Mouse (Mus musculus) ovary, postnatal 14 days (tissue): ENCODE measurements around the gene Cdc45.

Source experiments
- DNase-seq: peaks from one replicate; pipeline ENCODE4 v3.0.0; 2022; ENCODE audit warnings: low spot score

The Cdc45 gene

DNA sequence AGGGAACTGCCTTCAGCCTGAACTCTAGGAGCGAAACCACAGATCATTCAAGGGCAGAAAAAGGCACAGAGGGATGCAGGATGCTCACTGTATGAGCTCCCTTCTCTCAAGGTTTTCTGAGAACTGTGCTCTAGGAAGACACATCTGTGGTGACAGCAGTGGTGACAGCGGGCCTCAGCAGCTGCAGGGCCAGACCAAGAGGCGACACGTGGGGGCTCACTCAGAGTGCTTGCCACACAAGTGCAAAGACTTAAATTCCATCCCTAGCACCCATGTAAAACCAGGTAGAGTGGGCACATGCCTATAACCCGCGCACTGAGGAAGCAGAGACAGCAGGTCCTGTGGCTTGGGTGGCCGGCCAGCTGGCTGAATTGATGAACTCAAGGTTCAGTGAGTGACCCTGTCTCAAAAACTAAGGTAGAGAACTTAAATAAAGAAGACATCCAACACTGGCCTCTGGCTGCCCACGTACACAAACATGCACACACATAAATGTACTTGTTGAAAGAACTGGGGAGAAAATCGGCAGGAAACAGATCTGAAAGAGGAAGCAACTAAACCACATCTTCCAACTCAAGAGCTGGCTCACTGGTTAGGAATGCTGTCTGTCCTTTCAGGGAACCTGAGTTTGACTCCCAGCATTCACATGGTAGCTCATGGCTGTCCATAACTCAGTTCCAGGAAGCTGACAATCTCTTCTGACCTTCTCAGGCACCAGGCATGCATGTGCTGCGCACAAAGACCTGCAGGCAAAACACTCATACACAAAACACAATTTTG, 23.0 kb downstream of the Cdc45 start:
- no peak for DNase-seq

DNA sequence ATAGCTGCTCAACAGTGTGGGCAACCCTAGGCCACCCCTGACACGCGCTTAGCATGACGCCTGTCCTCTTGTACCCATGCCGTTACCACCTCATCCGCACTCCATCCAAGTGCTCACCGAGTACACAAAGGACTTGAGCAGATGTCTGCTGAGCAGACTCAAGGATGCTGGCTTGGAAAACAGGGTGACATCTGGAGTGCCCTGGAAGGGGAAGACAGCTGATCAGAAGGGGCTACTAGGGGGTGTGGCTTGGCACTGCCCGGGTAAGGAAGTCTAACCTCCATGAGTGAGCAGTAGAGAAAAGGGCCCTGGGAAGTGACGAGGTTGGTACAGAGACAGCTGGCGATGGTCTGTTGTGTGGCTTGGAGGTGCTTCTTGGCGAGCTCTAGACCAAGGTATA, 25.1 kb downstream of the Cdc45 start:
- DNase-seq = no peak

DNA sequence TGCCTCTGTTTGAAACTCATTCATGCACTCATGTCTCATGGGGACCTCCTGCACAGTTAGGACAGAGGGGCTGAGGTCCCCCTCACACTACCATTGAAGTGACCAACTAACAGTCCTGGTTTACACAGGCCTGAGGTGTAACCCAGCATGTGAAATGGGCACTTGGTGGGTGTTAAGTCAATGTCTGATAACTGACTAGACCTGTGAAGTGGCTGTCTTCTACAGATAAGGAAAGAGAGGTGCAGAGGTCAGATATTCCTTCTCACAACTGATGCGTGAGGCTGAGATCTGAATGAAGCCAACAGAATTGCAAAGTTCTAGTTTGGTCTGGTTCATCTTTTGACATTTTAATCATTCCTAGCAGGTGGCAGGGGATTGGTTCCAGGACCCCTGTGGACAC, 26.3 kb downstream of the Cdc45 start:
- no peak for DNase-seq

DNA sequence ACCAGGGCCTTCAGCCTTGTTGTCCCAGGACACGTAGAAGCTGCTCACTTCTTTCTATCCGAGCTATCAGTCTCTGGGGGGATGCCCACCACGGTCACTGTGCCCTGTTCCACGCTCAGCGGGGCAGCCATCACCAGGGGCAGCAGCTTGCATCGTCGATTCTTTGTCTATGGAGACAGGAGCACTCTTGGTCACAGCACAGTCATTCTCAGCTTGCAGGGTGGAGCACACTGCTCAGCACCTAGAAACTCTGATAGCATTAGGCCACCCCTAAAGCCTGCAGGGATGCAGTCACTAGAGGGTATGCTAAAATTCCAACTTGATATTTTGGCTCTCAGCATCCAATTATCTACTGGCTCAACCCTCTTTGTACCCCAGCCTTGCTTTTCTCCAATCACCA, 26.8 kb downstream of the Cdc45 start:
- no peak for DNase-seq

DNA sequence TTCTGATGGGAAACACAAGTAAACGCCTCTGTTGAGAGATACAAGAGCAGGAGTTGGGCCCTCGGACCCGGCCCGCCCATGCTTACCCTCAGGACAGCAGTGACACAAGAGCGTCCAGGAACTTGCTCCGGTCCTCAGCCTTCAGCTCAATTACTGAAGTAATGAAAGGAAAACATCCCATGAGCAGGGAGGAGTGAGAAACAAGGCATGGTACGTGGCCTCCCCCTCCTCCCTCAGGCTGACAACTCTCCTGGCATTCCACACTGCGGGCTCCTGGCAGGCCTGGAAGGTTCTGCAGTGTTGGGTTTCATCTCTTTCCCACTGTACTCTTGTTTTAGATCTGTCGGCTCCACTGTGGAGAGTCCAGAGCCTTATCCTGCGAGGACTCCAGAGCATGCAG, 30.0 kb downstream of the Cdc45 start:
- no peak for DNase-seq

DNA sequence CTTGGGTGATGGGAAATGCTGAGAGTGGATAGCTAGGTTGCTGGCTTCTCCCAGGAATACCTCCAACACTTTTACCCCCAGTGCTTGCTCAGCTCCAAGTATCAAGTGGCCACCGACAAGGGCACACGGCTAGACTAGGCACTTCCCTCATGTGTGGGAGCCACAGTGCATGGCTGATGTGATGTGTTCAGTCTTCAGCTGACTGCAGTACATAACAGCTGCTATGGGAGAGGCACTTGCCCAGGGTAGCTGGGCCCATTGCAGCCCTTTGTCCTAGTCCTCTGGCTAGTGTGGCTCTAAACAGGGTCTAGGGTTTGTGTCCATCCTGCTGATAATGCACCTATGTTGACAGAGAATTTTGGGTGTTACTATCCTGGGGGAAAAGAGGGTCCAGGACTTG, 33.3 kb downstream of the Cdc45 start:
- DNase-seq = no peak

DNA sequence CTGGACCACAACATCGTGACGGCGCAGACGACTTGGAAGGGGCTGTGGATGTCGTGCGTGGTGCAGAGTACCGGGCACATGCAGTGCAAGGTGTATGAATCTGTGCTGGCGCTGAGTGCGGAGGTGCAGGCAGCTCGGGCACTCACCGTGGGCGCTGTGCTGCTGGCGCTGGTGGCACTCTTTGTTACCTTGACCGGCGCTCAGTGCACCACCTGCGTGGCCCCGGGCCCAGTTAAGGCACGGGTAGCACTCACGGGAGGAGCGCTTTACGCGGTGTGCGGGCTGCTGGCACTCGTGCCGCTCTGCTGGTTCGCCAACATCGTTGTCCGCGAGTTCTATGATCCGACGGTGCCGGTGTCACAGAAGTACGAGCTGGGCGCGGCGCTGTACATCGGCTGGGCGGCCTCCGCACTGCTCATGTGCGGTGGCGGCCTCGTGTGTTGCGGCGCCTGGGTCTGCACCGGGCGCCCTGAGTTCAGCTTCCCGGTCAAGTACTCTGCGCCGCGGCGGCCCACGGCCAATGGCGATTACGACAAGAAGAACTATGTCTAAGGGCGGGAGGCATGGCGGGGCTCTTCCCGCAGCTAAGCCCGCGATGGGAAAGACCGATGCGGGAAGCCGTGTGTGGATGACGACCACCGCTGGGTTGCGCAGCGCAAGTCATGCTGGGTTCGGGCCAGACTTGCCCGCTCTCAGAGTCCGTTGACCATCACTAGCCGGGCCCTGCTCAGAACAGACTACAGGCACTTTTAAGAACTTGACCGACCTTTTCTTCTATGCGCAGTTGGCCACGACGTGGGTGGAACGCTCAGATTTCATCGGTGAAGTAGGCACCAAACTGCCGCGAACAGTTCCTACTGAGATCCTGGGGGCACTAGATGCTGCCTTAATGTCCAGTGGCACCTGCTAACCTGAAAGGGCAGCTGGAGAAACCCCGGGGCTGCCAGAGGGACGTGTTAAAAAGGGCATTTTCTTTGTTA, 34.4 kb downstream of the Cdc45 start:
- no peak for DNase-seq

DNA sequence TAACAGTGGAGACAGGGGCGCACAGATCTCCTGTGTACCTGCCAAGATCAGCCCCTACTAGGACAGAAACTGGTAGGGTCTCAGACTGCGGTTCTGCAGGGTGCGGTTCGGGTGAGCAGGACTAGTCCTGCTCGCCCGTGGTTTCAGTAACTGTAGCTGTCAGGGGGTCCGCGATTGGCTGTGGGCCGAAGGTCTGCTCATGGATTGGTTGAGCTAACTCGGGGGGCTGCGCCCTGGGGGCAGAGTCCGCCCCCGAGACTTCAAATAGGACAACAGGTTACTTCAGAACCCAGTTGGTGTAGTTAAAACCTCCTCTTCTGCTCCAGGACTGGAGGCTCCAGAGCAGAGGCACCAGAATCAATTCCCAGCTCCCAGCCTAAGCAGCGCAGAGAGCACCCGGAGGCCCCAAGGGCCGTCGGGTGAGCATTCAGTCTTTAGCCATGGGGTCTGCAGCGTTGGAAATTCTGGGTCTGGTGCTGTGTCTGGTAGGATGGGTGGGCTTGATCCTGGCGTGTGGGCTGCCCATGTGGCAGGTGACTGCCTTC, 35.2 kb downstream of the Cdc45 start, which contains the start of gene Cldn5:
Gene Cldn5 (plus strand): TSS at position 292 of the 545 bp plus-strand sequence.
- no peak for DNase-seq

DNA sequence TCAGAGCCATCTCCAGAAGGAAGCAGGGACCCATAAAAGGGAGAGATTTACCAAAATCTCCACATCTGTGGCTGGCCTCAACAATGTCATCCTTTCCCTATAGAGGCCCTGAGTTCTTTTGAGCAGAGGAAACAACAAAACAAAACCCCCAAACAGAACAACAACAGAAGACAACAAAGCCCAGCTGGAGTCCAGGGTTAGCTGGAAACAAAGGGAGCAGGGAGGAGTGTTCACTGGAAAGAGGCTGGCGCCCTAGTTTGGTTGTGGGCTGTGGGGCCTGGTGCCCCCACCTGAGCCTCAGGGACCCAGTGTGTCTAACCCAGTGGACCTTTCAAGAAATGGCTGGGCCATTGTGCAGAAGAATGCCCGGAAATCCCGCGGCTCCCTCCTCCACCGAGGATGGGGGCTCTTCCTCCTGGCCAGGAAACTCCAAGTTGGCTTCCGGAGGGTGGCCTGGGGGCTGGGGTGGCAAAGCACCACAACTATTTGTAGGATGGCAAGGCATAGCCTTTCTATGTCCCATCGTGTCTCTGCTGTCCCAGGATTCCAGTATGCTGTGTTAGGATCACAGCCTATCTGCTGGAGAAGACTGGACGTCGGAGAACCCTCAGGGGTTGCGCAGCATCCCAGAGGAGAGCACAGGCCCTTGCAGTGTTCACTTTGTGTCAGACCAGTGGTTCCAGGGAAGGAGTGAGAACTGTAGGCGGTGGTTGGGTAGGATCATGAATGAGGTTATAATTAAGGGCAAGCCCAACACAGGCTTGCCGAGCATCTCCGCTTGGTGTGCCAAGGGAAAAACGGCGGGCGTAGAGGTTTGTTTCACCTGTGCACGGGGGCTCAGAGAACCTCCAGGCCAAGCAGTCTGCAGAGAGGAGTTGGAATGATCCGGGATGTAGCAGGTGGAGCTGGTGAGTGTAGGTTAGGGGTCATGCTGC, 35.9 kb downstream of the Cdc45 start:
- DNase-seq = no peak

DNA sequence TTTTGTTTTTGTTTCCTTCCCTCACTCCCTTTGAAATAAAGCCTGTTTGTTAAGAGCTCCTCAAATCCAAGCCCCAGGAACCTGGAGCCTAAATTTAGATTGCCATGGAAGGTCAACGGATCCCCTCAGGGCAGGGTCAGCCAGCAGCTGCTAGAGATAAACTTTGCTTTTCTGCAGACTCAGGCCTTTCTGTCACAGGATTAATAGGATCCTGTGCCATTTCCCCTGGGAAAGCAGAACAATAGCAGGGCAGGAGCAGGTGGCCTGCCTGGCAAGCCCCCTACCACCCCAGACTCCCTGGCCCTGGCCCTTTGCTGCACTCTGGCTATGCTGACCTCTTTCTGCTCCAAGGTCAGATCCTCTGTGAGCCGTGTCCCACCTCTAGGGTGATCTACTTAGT, 37.9 kb downstream of the Cdc45 start:
- DNase-seq = no peak

DNA sequence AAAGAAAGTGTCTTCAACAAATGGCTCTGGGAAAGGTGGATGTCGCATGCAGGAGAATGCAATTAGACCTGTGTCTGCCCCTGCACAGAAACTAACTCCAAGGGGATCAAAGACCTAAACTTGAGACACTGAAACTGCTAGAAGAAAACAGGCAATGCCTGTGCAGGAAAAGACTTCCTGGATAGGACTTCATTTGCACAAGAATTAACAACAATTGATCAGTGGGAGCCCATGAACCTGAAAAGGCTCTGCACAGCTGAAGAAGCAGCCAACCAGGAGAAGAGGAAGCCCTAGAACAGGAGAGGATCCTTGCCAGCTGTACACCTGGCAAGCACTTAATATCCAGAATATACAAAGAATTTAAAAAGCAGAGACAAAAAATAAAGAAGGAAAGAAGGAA, 42.3 kb downstream of the Cdc45 start:
- no peak for DNase-seq

DNA sequence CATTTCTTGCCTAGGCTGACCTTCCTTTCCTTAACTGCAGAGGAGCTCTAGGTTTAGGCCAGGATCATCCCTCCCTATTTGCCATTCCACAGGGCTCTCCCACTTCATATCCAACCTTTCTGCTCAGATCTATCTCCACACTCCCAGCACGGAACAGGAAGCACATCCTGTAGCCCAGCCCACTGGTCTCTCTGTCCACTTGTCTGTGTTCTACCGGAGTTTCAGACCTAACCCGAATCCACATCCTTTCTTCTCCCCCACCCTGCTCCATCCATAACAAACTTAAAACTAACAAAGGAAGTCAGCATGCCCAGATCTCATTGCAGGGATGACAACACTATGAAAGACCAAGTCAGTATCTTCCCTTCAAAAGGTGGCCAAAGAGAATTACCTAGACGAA, 45.4 kb downstream of the Cdc45 start:
- no peak for DNase-seq

DNA sequence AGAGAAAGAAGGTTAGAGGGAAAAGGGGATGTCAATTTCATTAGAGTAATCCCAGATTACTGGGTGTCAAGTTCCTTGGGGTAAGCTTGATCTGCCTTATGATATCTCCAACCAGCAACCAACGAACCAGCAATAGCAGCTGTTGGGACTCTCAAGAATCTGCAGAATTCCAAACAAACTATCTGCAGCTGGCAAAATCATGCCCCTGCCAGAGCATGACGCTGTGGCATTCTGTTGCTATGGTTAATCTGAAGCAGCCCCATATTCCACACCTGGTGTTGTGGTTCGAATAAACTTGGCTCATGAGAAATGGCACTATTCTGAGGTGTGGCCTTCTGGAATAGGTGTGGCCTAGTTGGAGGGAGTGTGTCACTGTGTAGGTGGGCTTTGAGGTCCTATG, 48.8 kb downstream of the Cdc45 start:
- no peak for DNase-seq

DNA sequence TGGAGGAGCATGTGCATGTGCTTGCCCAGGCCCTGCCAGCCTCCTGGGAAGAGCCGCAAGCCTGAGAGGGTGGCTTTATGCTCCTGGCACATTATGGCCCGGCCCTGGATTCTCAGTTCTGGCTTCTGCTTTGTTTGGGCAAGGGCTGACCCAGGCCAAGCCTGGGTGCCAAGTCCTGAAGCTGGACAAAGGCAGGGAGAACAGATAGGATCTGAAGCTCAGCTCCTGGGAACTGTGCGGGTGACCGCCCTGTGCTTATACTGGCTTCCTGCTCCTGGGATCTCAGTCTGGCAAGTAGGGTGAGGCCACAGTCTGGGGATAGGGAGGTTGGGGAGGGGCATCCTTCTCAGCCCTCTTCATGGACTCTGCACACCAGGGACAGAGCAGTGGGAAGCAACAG, 50.1 kb downstream of the Cdc45 start:
- no peak for DNase-seq

DNA sequence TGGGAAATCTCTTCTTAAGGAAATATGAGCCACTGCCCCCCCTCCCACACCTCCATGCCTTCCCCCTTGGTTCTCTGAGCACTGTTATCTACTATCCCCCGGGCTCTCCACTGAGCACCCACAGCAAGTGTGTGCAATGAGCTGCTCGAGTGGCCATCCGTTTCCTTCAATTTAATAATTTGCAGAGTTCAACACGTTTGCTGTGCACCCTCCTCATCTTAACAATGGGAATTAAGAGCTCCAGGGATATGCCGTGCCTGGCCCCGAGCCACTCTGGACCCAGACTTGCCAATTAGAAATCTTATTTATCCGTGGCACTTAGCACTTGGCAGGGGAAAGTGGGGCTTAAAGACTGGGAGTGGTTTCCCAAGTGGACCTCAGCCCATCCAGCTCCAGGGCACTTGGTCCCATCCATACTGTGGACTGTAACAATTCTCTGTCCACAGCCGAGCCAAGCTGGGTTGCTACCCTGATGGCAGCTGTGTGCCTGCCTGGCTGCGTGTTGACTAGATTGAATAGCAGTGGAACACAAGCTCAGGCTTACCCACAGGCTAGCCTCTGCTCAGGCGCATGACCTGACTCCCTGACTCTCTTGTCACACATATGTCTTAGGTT, 59.8 kb downstream of the Cdc45 start:
- DNase-seq = no peak

DNA sequence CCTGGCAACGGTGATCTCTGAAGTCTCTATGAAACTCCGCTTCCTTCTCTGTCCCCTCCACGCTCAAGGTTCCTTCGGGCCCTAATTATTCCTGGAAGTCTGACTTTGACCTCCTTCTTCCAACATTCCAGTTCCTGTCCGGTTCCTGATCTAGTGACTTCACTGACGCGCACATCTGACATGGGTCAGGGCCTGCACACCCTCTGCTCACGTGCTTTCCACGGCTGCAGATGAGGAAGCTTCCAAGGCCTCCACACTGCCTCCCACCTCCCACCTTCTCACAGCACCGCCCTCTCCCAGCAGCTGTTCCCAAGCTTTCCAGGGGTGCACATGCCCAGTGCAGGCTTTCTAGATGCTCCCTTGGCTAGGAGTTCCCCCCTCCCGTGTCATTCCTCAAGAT, 60.7 kb downstream of the Cdc45 start:
- DNase-seq = no peak

DNA sequence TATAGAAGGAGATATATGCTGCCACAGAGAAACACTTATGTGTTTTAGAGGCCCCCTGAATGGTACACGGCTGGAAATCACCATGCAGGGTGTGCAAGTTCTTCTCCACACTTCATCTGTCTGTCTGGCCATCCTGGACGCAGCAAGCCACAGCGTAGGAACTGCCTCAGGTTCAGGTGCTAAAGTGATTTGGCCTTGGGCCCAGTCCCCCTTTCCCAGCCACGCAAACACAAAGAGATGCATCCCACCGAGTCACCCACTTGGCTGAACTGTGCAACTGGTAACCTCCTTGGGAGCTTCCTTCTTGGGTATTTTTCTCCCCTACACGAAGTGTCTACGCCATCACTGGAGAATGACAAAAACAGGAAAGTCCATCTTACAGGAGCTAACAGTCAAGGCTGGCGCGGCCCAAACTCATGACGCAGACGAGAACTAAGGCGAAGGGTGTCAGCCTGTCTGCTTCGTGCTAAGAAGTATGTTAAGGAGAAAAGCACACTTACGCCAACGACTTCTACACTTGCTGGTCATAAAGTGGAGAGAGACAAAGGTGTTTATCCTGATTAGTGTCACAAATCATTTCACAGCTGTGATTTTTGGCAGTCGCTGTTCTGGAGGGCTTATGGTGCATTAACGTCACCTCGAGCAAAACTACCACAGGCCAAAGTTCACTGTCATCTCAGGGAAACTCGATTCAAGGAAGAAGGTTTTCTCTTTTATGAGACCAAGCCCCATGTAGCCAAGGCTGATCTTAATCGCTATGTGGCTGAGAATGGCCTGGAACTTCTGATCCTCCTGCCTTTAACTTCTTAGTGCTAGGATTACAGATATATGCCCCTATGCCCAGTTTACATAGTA, 65.3 kb downstream of the Cdc45 start:
- DNase-seq = no peak

DNA sequence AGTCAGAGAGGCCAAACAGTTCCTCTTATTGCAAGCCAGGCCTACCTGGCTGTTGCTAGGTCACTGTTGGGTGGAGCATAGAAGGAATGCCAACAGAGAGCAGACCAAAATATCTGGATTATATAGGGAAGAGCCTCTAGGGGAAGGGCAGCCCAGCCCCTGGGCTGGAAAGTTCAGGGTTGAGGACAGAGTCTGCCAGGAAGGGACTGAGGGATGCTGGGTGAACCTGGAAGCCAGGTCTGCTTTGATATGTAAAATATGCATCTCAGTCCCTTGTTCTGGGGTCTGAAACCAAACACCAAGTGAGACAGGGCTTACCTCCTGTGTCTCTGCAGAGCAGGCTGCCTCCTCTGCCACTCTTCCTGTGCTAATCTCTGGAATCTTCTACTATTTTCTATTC, 73.5 kb downstream of the Cdc45 start:
- no peak for DNase-seq

DNA sequence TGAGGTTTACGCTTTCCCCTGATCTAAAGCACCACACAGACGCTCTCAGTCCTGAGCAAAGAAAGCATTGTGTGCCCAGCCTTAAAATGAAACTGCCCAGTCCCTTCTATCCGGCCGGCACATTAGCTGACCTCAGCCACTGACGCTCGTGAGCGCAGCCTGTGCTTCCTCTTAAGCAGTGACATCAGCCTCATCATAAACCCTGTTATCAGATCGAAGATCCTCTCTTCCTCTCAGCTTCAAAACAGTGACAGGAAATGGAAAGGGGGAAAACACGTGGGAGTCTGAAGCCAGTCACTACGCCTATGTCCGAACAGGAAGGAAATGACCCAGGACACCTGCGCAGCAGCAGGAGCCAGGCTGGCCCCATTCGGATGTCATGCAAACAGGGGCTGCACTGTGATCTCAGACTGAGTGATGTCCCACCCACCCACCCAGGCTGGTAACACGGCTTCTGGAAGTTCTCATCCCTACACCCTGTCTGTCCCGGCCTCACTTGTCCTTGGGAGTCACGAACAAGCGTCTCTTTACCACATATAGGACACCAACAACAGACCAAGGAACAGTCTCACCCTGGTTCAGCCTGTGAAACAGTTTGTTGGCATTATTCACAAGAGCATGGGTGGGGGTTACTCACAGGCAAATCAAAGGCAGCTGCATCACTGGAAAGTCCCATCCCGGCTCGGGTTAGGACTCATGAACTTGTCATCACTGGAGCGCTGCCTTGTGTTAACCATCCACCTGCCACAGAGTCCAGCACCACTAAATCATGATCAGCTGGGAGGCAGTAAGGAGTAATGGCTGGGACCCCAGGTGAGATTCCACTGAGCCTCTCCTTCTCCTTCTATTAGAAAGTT, 78.5 kb downstream of the Cdc45 start:
- DNase-seq = no peak
